Mouse (Mus musculus): ENCODE measurements around the gene Myh9. TPM values are rescaled to one million over a fixed set of nuclear protein-coding genes. Genes with fewer than 3 reads are reported as not detected.
A peak's percentile ranks its signal among the peaks of the same experiment; 100 is the strongest.
"Not testable (repeated sequence)": the region's sequence is repeated elsewhere in the genome, so short reads cannot be mapped to it uniquely, and the experiment has no call there.

Myh9 gene
- total RNA-seq, 2 experiments from 2014 or later: 222 to 260 TPM

GRCm38 (mm10) chr15:77867231-77867968, 25.4 kb upstream of the Myh9 start:
- DNase-seq: not testable (repeated sequence)

- DNase-seq: no peak
Observed at GRCm38 (mm10) chr15:77866583-77867220, 24.7 kb upstream of the Myh9 start.

- DNase-seq: no peak
Observed at GRCm38 (mm10) chr15:77864063-77864758, 22.2 kb upstream of the Myh9 start.

GRCm38 (mm10) chr15:77862991-77863972, 21.3 kb upstream of the Myh9 start:
- DNase-seq: no peak

GRCm38 (mm10) chr15:77860081-77860665, 18.2 kb upstream of the Myh9 start:
- no peak for DNase-seq

GRCm38 (mm10) chr15:77857662-77858156, 15.7 kb upstream of the Myh9 start:
- DNase-seq: peak; percentile 68

- peak; percentile 87 for DNase-seq
Observed at GRCm38 (mm10) chr15:77856541-77856940, 14.6 kb upstream of the Myh9 start.

GRCm38 (mm10) chr15:77855301-77855700, 13.3 kb upstream of the Myh9 start:
- DNase-seq: no peak

GRCm38 (mm10) chr15:77852001-77852400, 10.0 kb upstream of the Myh9 start:
- DNase-seq: no peak

- DNase-seq: no peak
Observed at GRCm38 (mm10) chr15:77851136-77851535, 9.2 kb upstream of the Myh9 start.

GRCm38 (mm10) chr15:77849572-77850229, 7.7 kb upstream of the Myh9 start:
- DNase-seq: no peak

GRCm38 (mm10) chr15:77849039-77849436, 7.1 kb upstream of the Myh9 start:
- no peak for DNase-seq

GRCm38 (mm10) chr15:77848415-77849038, 6.6 kb upstream of the Myh9 start:
- no peak for DNase-seq

- DNase-seq: no peak
Observed at GRCm38 (mm10) chr15:77847826-77848225, 5.9 kb upstream of the Myh9 start.

- no peak for DNase-seq
Observed at GRCm38 (mm10) chr15:77847108-77847507, 5.1 kb upstream of the Myh9 start.

GRCm38 (mm10) chr15:77845931-77846595, 4.1 kb upstream of the Myh9 start:
- not testable (repeated sequence) for DNase-seq

- DNase-seq: no peak
Observed at GRCm38 (mm10) chr15:77844955-77845635, 3.1 kb upstream of the Myh9 start.

- DNase-seq: no peak
Observed at GRCm38 (mm10) chr15:77844048-77844447, 2.1 kb upstream of the Myh9 start.

GRCm38 (mm10) chr15:77843494-77844041, 1.6 kb upstream of the Myh9 start:
- not testable (repeated sequence) for DNase-seq
